Mouse (Mus musculus) neural tube, embryonic 14.5 days (tissue): ENCODE data around the gene Map3k12. TPM values are rescaled to one million over a fixed set of nuclear protein-coding genes. Genes with fewer than 3 reads are reported as not detected.

ENCODE experiments used
- ATAC-seq: fragments of 200-750 bp; cut with Nextera tagmentation; 2 replicates; pipeline ENCODE4 v1.8.0; 2017; ENCODE audit warnings: low read depth, mild to moderate bottlenecking, moderate TSS enrichment, moderate library complexity
- H3K27ac ChIP-seq: fragments of 300-500 bp; sonication (generic); 2 replicates; pipeline ENCODE4 v1.5.1; 2014; ENCODE audit warnings: low read depth, mild to moderate bottlenecking, control low read depth, low read length, moderate library complexity, mixed read lengths
- H3K27me3 ChIP-seq: fragments of 300-500 bp; sonication (generic); 2 replicates; pipeline ENCODE4 v1.6.1; 2014; ENCODE audit warnings: low read length; ENCODE audit not compliant: control insufficient read depth, insufficient read depth
- H3K36me3 ChIP-seq: fragments of 300-500 bp; sonication (generic); 2 replicates; pipeline ENCODE4 v1.6.1; 2014; ENCODE audit warnings: low read length, mixed read lengths; ENCODE audit not compliant: control insufficient read depth, insufficient read depth
- H3K4me1 ChIP-seq: fragments of 300-500 bp; sonication (generic); 2 replicates; pipeline ENCODE4 v1.6.1; 2014; ENCODE audit warnings: low read length; ENCODE audit not compliant: control insufficient read depth, insufficient read depth
- H3K4me2 ChIP-seq: fragments of 300-500 bp; sonication (generic); 2 replicates; pipeline ENCODE4 v1.6.1; 2014; ENCODE audit warnings: mild to moderate bottlenecking, low read depth, low read length, control low read depth
- H3K4me3 ChIP-seq: fragments of 300-500 bp; sonication (generic); 2 replicates; pipeline ENCODE4 v1.5.1; 2014; ENCODE audit warnings: low read depth, low read length, control low read depth, mixed read lengths
- H3K9ac ChIP-seq: fragments of 300-500 bp; sonication (generic); replicated peaks from 2 replicates; pipeline ENCODE4 v1.6.1; 2014; ENCODE audit warnings: low read depth, mild to moderate bottlenecking, control low read depth, low read length, mixed read lengths
- H3K9me3 ChIP-seq: fragments of 300-500 bp; sonication (generic); 2 replicates; pipeline ENCODE4 v1.6.1; 2016; ENCODE audit warnings: low read length; ENCODE audit not compliant: control insufficient read depth
- WGBS: fragments of 180-500 bp; shearing (Covaris S2); extraction: QIAGEN DNeasy Blood & Tissue Kit; methylation state at CpG from one replicate; pipeline ENCODE4 v1.1.7; 2014; 5-methylcytosine and 5-hydroxymethylcytosine counted together
- polyA plus RNA-seq: library from polyadenylated mRNA; unstranded; fragments of >200 nt; fragmentation: Nextera tagmentation; extraction: Ambion mirVana; gene quantifications from 2 replicates; pipeline ENCODE4 v1.2.1, GENCODE M21; 2014

The Map3k12 gene
- polyA plus RNA-seq, 1 experiment from 2014 or later: 48.8 TPM

GRCm38 (mm10) chr15:102524892-102525485 lies 8.1 kb upstream of the Map3k12 start, which contains the start of gene Npff:
TSS of gene Npff (minus strand) at chr15:102524942.
- Histone ChIP-seq H3K4me1 (peaks cover under 1% of the 10 kb centered on the region), H3K27me3 (no peaks in the 10 kb centered on the region), H3K9ac (peak within 1 kb of the TSS; percentile 22; the same call in 1 of the 2 replicates), H3K27ac (no peak within 1 kb of the TSS; the same call in 1 of the 2 replicates), H3K4me2 (0 out of 2 replicates have a peak within 1 kb of the TSS, but pooled peaks have one; percentile 6), H3K4me3 (no peak within 1 kb of the TSS), H3K36me3 (peaks cover 11% of the 10 kb centered on the region), H3K9me3 (no peaks in the 10 kb centered on the region)
- WGBS: 7% methylated on average over 3 of the region's 3 CpGs
- ATAC-seq: peak; percentile 59

- Histone ChIP-seq H3K4me3 (no peak overlapping the region), H3K4me1 (peaks cover 11% of the 10 kb centered on the region), H3K4me2 (no peak overlapping the region), H3K9me3 (no peaks in the 10 kb centered on the region), H3K27ac (no peak overlapping the region), H3K27me3 (no peaks in the 10 kb centered on the region), H3K36me3 (0 out of 2 replicates have a peak, but pooled peaks cover 6% of the 10 kb centered on the region), H3K9ac (no peak overlapping the region)
- no peak for ATAC-seq
- 84% methylated on average over 4 of the region's 4 CpGs for WGBS
Measured at GRCm38 (mm10) chr15:102521480-102521879, 4.6 kb upstream of the Map3k12 start.

- Histone ChIP-seq H3K4me3 (no peak overlapping the region), H3K9ac (no peak overlapping the region), H3K4me1 (peaks cover 18% of the 10 kb centered on the region), H3K9me3 (no peaks in the 10 kb centered on the region), H3K27ac (no peak overlapping the region), H3K27me3 (no peaks in the 10 kb centered on the region), H3K36me3 (0 out of 2 replicates have a peak, but pooled peaks cover 6% of the 10 kb centered on the region), H3K4me2 (no peak overlapping the region)
- WGBS: 85% methylated on average over 4 of the region's 4 CpGs
- no peak for ATAC-seq
Measured at GRCm38 (mm10) chr15:102520416-102520815, 3.6 kb upstream of the Map3k12 start.

GRCm38 (mm10) chr15:102519211-102520141 lies 2.6 kb upstream of the Map3k12 start:
- ATAC-seq: no peak
- no peaks in the 10 kb centered on the region for H3K9me3 ChIP-seq
- peak overlapping the region; percentile 57 for H3K4me2 ChIP-seq
- H3K27ac ChIP-seq: peak overlapping the region; percentile 98
- no peaks in the 10 kb centered on the region for H3K27me3 ChIP-seq
- 70% methylated on average over 15 of the region's 17 CpGs for WGBS
- peak overlapping the region; percentile 81 for H3K9ac ChIP-seq
- H3K36me3 ChIP-seq: 0 out of 2 replicates have a peak, but pooled peaks cover 6% of the 10 kb centered on the region
- H3K4me1 ChIP-seq: peaks cover 20% of the 10 kb centered on the region
- H3K4me3 ChIP-seq: peak overlapping the region; percentile 53

- Histone ChIP-seq H3K4me3 (peak overlapping the region; percentile 53), H3K27ac (peak overlapping the region; percentile 98), H3K36me3 (0 out of 2 replicates have a peak, but pooled peaks cover 4% of the 10 kb centered on the region), H3K27me3 (no peaks in the 10 kb centered on the region), H3K4me2 (peak overlapping the region; percentile 57), H3K9me3 (no peaks in the 10 kb centered on the region), H3K4me1 (peaks cover 20% of the 10 kb centered on the region), H3K9ac (peak overlapping the region; percentile 81)
- ATAC-seq: no peak
- 24% methylated on average over 9 of the region's 9 CpGs for WGBS
Measured at GRCm38 (mm10) chr15:102518859-102519201, 2.0 kb upstream of the Map3k12 start.

GRCm38 (mm10) chr15:102517976-102518858 lies 1.4 kb upstream of the Map3k12 start, which contains the start of gene Tarbp2:
TSS of gene Tarbp2 (plus strand) at chr15:102518192.
- under 1% methylated on average over 60 of the region's 60 CpGs for WGBS
- H3K9me3 ChIP-seq: no peaks in the 10 kb centered on the region
- peaks cover 20% of the 10 kb centered on the region for H3K4me1 ChIP-seq
- peak within 1 kb of the TSS; percentile 81 for H3K9ac ChIP-seq
- peak within 1 kb of the TSS; percentile 98 for H3K4me2 ChIP-seq
- H3K36me3 ChIP-seq: no peaks in the 10 kb centered on the region
- H3K4me3 ChIP-seq: peak within 1 kb of the TSS; percentile 53
- no peaks in the 10 kb centered on the region for H3K27me3 ChIP-seq
- peak; percentile 90 for ATAC-seq
- peak within 1 kb of the TSS; percentile 98 for H3K27ac ChIP-seq

GRCm38 (mm10) chr15:102517631-102517975 lies 739 bp upstream of the Map3k12 start:
- Histone ChIP-seq H3K27ac (peak overlapping the region; percentile 98), H3K36me3 (no peaks in the 10 kb centered on the region), H3K9ac (peak overlapping the region; percentile 73), H3K4me3 (peak overlapping the region; percentile 53), H3K27me3 (no peaks in the 10 kb centered on the region), H3K4me1 (peaks cover 23% of the 10 kb centered on the region), H3K9me3 (no peaks in the 10 kb centered on the region), H3K4me2 (peak overlapping the region; percentile 98)
- WGBS: under 1% methylated on average over 10 of the region's 10 CpGs
- ATAC-seq: no peak

- no peaks in the 10 kb centered on the region for H3K9me3 ChIP-seq
- peak overlapping the region; percentile 98 for H3K27ac ChIP-seq
- peak overlapping the region; percentile 98 for H3K4me2 ChIP-seq
- peaks cover 36% of the 10 kb centered on the region for H3K4me1 ChIP-seq
- H3K27me3 ChIP-seq: no peaks in the 10 kb centered on the region
- no peaks in the 10 kb centered on the region for H3K36me3 ChIP-seq
- 2% methylated on average over 11 of the region's 12 CpGs for WGBS
- H3K9ac ChIP-seq: peak overlapping the region; percentile 73
- ATAC-seq: no peak
- H3K4me3 ChIP-seq: peak overlapping the region; percentile 53
Measured at GRCm38 (mm10) chr15:102516293-102516692, 571 bp downstream of the Map3k12 start.
